Mouse (Mus musculus): ENCODE results near the gene Gstt1. TPM values are rescaled to one million over a fixed set of nuclear protein-coding genes. Genes with fewer than 3 reads are reported as not detected.

Gene Gstt1
- total and polyA plus RNA-seq, 3 experiments, result 1.3 to 3.8 TPM; not detected in 1

DNA sequence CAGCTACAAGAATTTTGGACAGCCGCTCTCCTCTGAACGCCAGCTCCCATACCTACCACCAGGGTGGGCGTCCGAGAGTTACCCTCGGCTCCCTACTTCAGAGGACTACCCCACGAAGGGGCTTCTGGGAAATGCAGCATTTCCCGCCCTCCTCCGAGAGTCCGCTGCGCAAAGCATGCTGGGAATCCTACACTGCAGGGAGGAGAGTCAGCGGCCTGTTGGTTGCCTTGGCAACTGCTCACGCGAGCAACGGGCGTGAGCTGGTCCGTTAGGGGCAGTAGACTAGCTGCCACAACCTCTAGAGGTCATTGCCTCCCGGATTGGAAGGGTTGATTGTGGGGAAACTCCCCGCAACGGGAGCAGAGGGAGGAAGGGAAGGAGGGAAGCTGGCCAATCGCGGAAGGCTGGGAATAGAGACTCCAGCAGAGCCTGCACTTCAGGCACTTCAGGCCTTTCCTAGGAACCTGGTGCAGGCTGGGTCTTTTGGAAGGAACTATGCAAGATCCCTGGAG is 38.9 kb upstream of the Gstt1 start, which contains the start of gene Gstt2 (continued):
- TF ChIP-seq MEF2A (IDR thresholded peaks at IDR 0.05; ENCODE audit: extremely low read depth, insufficient replicate concordance, low read depth, low read length, poor library complexity, severe bottlenecking), result no peak
- peak; percentile 97 for TF ChIP-seq E2F4 (IDR thresholded peaks at IDR 0.05; ENCODE audit: borderline replicate concordance, low read depth, low read length)
- no peak for TF ChIP-seq ZNF384 (IDR thresholded peaks at IDR 0.05; ENCODE audit: low read depth, low read length)
- no peak for TF ChIP-seq POLR2AphosphoS5 (IDR thresholded peaks at IDR 0.05; ENCODE audit: borderline replicate concordance, low read depth, low read length)
- no peak for TF ChIP-seq SMC3 (IDR thresholded peaks at IDR 0.05; ENCODE audit: low read depth, low read length)
- TF ChIP-seq ZMIZ1 (IDR thresholded peaks at IDR 0.05; ENCODE audit: low read depth, low read length), result peak; percentile 55; the same call in 1 of the 2 replicates
- peak; percentile 85 for TF ChIP-seq HCFC1 (IDR thresholded peaks at IDR 0.05; ENCODE audit: low read depth, low read length)
- TF ChIP-seq USF1 (IDR thresholded peaks at IDR 0.05; ENCODE audit: low read depth, low read length), result no peak
- TF ChIP-seq GABPA (IDR thresholded peaks at IDR 0.05; ENCODE audit: low read depth, low read length), result no peak
- TF ChIP-seq POLR2A (IDR thresholded peaks at IDR 0.05; ENCODE audit: control insufficient read depth in 1 of 2, insufficient read depth in 1 of 2, low read depth in 1 of 2, low read length in 2 of 2, poor library complexity in 1 of 2), result peak; percentile 80 to 91
- TF ChIP-seq BHLHE40 (IDR thresholded peaks at IDR 0.05; ENCODE audit: borderline replicate concordance, low read depth, low read length), result peak; percentile 98
- TF ChIP-seq MXI1 (IDR thresholded peaks at IDR 0.05; ENCODE audit: low read depth, low read length), result peak; percentile 94
- TF ChIP-seq MYB (IDR thresholded peaks at IDR 0.05; ENCODE audit: low read depth, low read length), result peak; percentile 91
- peak; percentile 7; the same call in 1 of the 2 replicates for TF ChIP-seq NRF1 (IDR thresholded peaks at IDR 0.05; ENCODE audit: insufficient read depth, low read depth, low read length, poor library complexity, severe bottlenecking)
- TF ChIP-seq CHD2 (IDR thresholded peaks at IDR 0.05; ENCODE audit: low read length), result no peak
- no peak for TF ChIP-seq MAX (IDR thresholded peaks at IDR 0.05; ENCODE audit: low read length)
- no peak for TF ChIP-seq ZC3H11A (IDR thresholded peaks at IDR 0.05; ENCODE audit: low read depth, low read length)
- TF ChIP-seq CHD1 (IDR thresholded peaks at IDR 0.05; ENCODE audit: low read depth, low read length), result no peak
- no peak for TF ChIP-seq JUND (IDR thresholded peaks at IDR 0.05; ENCODE audit: low read depth, low read length)
- TF ChIP-seq CTCF (IDR thresholded peaks at IDR 0.05 in 2 of 3, conservative IDR thresholded peaks at IDR 0.05 in 1 of 3; ENCODE audit: control insufficient read depth in 1 of 3, insufficient read depth in 1 of 3, low read depth in 2 of 3, low read length in 3 of 3, poor library complexity in 1 of 3, severe bottlenecking in 1 of 3), result no peak
- TF ChIP-seq EP300 (IDR thresholded peaks at IDR 0.05; ENCODE audit: low read depth in 1 of 2, low read length in 2 of 2), result peak in 1 of 2 experiments; percentile 68; a peak in 2 of 4 replicates

GRCm38 (mm10) chr10:75835761-75836531 is 37.6 kb upstream of the Gstt1 start:
- Histone ChIP-seq H3K9ac (ENCODE audit: control insufficient read depth, low read depth, low read length, poor library complexity, severe bottlenecking) (peak overlapping the region; percentile 86), H3K36me3 (ENCODE audit: control insufficient read depth in 1 of 2, insufficient read depth in 2 of 2, low read length in 2 of 2) (peaks cover 0 to 18% of the 10 kb centered on the region in 2 experiments; a peak in 2 of 4 replicates), H3K4me1 (ENCODE audit: control insufficient read depth in 1 of 2, insufficient read depth in 2 of 2, low read length in 2 of 2) (peaks cover 6 to 22% of the 10 kb centered on the region in 2 experiments), H3K27me3 (ENCODE audit: control insufficient read depth in 1 of 2, insufficient read depth in 2 of 2, low read length in 2 of 2) (no peaks in the 10 kb centered on the region), H3K4me3 (ENCODE audit: control insufficient read depth in 1 of 2, insufficient read depth in 1 of 2, low read depth in 2 of 2, low read length in 2 of 2) (peak overlapping the region; percentile 38 to 43), H3K27ac (ENCODE audit: control insufficient read depth, low read depth, low read length) (peak overlapping the region; percentile 99), H3K79me2 (ENCODE audit: control insufficient read depth, insufficient read depth, low read length, poor library complexity) (no peaks in the 10 kb centered on the region; the same call in 1 of the 2 replicates), H3K9me3 (replicated peaks; ENCODE audit: insufficient read depth, low read length) (no peaks in the 10 kb centered on the region)
- peak; percentile 83 for DNase-seq (ENCODE audit: low read depth, low spot score)
- TF ChIP-seq SMC3 (IDR thresholded peaks at IDR 0.05; ENCODE audit: low read depth, low read length) (0 out of 2 replicates have a peak, but pooled peaks have one; percentile 6), JUND (IDR thresholded peaks at IDR 0.05; ENCODE audit: low read depth, low read length) (no peak), USF2 (IDR thresholded peaks at IDR 0.05; ENCODE audit: borderline replicate concordance in 1 of 2, insufficient read depth in 1 of 2, low read depth in 1 of 2, low read length in 2 of 2) (no peak), ZMIZ1 (IDR thresholded peaks at IDR 0.05; ENCODE audit: low read depth, low read length) (peak; percentile 55; the same call in 1 of the 2 replicates), KAT2A (conservative IDR thresholded peaks at IDR 0.05; ENCODE audit: low read depth, low read length) (no peak), MEF2A (IDR thresholded peaks at IDR 0.05; ENCODE audit: extremely low read depth, insufficient replicate concordance, low read depth, low read length, poor library complexity, severe bottlenecking) (no peak), ETS1 (IDR thresholded peaks at IDR 0.05; ENCODE audit: low read depth, low read length) (0 out of 2 replicates have a peak, but pooled peaks have one; percentile 0), GABPA (IDR thresholded peaks at IDR 0.05; ENCODE audit: low read depth, low read length) (no peak), MAFK (IDR thresholded peaks at IDR 0.05; ENCODE audit: borderline replicate concordance, low read depth, low read length) (no peak), RCOR1 (IDR thresholded peaks at IDR 0.05; ENCODE audit: low read depth, low read length) (peak; percentile 69; the same call in 1 of the 2 replicates), TAL1 (IDR thresholded peaks at IDR 0.05; ENCODE audit: low read length) (no peak), POLR2AphosphoS5 (IDR thresholded peaks at IDR 0.05; ENCODE audit: borderline replicate concordance, low read depth, low read length) (no peak), UBTF (IDR thresholded peaks at IDR 0.05; ENCODE audit: borderline replicate concordance, insufficient read depth, low read depth, low read length) (no peak), POLR2AphosphoS2 (IDR thresholded peaks at IDR 0.05; ENCODE audit: low read length) (no peak), MYB (IDR thresholded peaks at IDR 0.05; ENCODE audit: low read depth, low read length) (peak; percentile 33; the same call in 1 of the 2 replicates), NELFE (IDR thresholded peaks at IDR 0.05; ENCODE audit: low read depth, low read length) (no peak; the same call in 1 of the 2 replicates), USF1 (IDR thresholded peaks at IDR 0.05; ENCODE audit: low read depth, low read length) (no peak)

Data from MEL (cell line).